21 mouse cellular contexts compared by ENCODE assay signal in the genomic region with DNA sequence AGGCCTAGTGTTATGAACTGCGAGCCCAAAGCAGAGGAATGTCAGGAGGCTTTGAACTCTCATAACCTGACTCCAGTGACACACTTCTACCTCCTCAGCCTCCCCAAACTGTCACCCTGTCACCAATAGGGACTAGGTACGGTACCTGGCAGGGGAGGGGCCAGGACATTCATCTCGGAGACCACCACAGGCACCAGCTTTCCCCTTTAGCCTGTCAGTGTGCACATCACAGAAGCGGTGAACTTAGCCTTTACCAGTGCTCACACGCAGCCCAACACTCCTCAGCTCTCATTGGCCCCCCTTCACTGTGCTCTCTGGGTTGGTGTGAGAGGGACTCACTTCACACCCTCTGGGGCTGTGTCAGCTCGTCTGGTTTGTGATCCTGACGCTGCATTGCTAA.
"Had no signal": no experiment of that assay in that cellular context is flagged by ENCODE, and none has a peak within 500 bp of the region (broad histone marks: within the 10 kb centered on the region; RNA-seq: fewer than 3 reads in every experiment).

No protein-coding gene starts in this region.

- H3K27ac ChIP-seq: intestine, embryonic 15.5 days; limb, embryonic 13.5 days; liver, embryonic 12.5 days; liver, embryonic 15.5 days; macrophage; midbrain, embryonic 12.5 days; stomach, postnatal 0 days had no signal

- H3K27me3 ChIP-seq: intestine, embryonic 15.5 days; limb, embryonic 13.5 days; liver, embryonic 12.5 days; liver, embryonic 15.5 days; midbrain, embryonic 12.5 days had no signal

- H3K9ac ChIP-seq: intestine, embryonic 15.5 days; liver, embryonic 12.5 days; liver, embryonic 15.5 days; midbrain, embryonic 12.5 days had no signal

- ATAC-seq: intestine, embryonic 15.5 days; liver, embryonic 12.5 days; midbrain, embryonic 16.5 days had no signal

- H3K4me1 ChIP-seq: intestine, embryonic 15.5 days; midbrain, embryonic 12.5 days had no signal

- H3K4me3 ChIP-seq: intestine, embryonic 15.5 days; limb, embryonic 13.5 days; liver, embryonic 12.5 days; liver, embryonic 15.5 days; midbrain, embryonic 12.5 days; myocyte had no signal

- DNase-seq: kidney, adult 2 months; kidney, postnatal 10 days; kidney, postnatal 36 days; left cerebral cortex, postnatal 4 days; liver; lung, adult 18-20 months; lung, postnatal 14 days; right cerebral cortex, adult 18-20 months; right cerebral cortex, postnatal 14 days; right cerebral cortex, postnatal 4 days; thymus, adult 2 months; thymus, postnatal 25 days had no signal

- H3K4me2 ChIP-seq: intestine, embryonic 15.5 days; limb, embryonic 13.5 days; liver, embryonic 12.5 days; liver, embryonic 15.5 days; midbrain, embryonic 12.5 days had no signal

- H3K9me3 ChIP-seq: intestine, embryonic 15.5 days; limb, embryonic 13.5 days; liver, embryonic 12.5 days; liver, embryonic 15.5 days; midbrain, embryonic 12.5 days had no signal
